Mouse (Mus musculus) adrenal gland, adult 8-10 months (tissue): ENCODE results near the gene Stmnd1. TPM values are rescaled to one million over a fixed set of nuclear protein-coding genes. Genes with fewer than 3 reads are reported as not detected.
"Not testable (repeated sequence)": the region's sequence is repeated elsewhere in the genome, so short reads cannot be mapped to it uniquely, and the experiment has no call there.

Experiments used
- DNase-seq: peaks from one replicate; pipeline ENCODE4 v3.0.0; 2022
- total RNA-seq, 4 experiments: library from RNA; stranded (reverse); gene quantifications; 2 replicates each; pipeline ENCODE4 v1.2.4; 2022

Gene Stmnd1
- total RNA-seq, result under 1 TPM in 1 of 4 experiments, not detected in 3; 0.25 TPM

- DNase-seq, result peak; percentile 1
Measured at GRCm38 (mm10) chr13:46273453-46274110, at the start of gene Stmnd1. Gene Stmnd1 (plus strand): TSS chr13:46273721.

DNA sequence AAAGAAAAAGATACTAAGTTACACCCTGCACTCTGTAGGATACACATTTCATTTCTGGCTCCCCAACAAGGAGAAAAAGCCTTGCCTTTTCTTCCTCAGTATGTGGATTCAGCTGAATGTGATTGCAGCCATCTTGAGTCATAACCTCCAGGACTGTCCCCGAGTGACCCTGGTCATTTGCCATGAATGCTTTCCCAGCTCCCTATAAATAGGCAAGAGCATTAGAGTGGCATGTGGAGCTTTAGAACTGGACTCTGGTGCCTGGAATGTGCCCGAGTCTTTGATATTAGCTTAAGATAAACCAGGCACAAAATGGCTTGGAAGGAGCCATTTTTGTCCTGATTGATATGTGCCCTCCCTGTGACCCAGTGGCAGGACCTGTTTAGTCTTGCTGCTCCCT, 46.6 kb upstream of the Stmnd1 start:
- DNase-seq, result no peak

GRCm38 (mm10) chr13:46227486-46227885, 46.0 kb upstream of the Stmnd1 start:
- DNase-seq, result no peak

DNA sequence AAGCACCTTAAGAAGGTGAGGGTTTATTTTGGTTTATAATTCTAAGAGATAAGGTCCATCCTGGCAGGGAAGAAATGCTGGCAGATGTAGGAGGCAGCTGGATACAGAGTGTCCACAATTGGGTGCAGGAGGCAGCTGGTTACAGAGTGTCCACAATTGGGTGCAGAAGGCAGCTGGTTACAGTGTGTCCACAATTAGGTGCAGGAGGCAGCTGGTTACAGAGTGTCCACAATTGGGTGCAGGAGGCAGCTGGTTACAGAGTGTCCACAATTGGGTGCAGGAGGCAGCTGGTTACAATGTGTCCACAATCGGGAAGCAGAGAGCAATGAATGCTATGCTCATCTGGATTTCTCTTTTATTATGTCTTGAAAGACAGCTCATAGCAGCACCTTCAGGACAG, 44.8 kb upstream of the Stmnd1 start:
- DNase-seq, result not testable (repeated sequence)

DNA sequence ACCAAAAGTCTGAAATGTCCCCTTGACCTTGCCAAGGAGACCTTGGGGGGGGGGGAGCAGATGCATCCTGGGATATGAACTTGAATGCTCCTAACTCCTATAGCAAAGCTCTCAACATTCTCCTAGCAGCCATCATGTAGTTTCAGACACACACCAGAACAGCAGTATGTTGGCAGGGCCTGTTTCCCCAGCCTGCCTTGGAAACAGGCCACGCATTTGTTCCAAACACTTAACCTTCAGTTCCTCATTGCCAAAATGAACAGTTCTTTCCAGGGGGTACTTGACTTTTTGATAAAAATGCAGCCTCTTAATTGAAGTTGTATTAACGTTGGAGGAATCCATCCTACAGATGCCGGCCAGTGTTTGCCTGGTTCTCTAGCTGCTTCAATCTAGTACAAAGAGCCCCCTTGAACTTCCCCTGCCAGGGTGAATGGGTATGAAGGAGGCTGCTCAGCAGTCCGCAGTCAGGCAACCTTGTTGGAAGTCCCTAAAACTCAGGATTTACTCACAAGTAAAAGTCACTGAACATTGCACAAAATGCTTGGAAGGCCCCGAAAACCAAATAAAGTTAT, 41.9 kb upstream of the Stmnd1 start:
- no peak for DNase-seq

GRCm38 (mm10) chr13:46237723-46238349, 35.7 kb upstream of the Stmnd1 start:
- no peak for DNase-seq

DNA sequence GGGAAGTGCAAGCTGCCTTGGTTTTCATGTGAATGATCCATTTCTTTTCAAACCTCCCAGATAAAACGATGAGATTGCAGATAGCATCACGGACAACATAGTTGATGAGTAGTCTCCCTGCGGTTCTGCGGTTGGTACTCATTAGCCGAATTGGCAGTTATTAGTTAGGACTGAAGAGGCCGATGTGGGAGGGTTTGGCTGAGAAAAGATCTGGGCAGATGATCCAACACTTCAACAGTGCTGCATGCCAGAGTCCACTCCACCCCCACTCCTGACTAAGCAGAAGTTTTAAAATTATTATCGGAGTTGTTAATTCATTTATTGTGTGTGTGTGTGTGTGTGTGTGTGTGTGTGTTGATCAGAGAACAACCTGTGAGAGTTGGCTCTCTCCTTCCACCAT, 34.7 kb upstream of the Stmnd1 start:
- DNase-seq, result no peak

GRCm38 (mm10) chr13:46241391-46242188, 31.9 kb upstream of the Stmnd1 start:
- DNase-seq, result no peak

DNA sequence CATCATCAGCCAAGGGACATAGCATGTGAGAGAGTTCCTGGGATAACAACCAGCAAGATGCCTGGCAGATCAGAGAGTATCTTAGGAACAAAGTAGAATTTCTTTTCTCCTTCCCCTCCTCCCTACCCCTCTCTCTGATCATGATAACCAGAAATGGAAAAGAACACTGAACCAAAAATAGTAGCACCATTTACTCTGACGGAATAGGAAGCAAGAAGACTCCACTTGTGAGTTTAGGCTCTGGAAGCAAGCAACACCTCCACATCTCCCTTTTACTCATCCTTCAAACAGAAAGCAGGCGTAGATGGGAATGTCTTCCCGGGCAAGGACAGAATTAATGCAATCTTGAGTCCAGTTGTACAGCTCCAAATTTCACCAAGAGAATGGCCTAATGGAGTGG, 19.8 kb upstream of the Stmnd1 start:
- DNase-seq, result no peak

DNA sequence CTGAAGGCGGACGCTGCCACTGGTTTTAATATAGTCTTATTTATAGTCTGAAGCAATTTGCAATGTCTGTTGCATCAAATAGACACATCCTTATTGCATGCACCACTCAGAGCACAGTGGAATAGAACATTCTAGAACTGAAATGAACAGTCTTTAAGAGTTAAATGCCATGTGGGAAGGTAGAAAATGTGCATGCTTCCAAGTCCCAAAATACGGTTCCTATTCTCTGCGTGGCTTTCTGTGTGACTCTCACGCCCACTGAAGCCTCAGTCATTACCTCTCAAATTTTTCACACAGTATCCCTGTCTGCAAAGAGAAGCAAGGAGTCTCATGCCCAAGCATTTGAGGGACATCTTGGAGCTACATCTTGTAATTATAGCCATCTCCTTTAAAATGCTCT, 19.4 kb upstream of the Stmnd1 start:
- DNase-seq, result no peak

DNA sequence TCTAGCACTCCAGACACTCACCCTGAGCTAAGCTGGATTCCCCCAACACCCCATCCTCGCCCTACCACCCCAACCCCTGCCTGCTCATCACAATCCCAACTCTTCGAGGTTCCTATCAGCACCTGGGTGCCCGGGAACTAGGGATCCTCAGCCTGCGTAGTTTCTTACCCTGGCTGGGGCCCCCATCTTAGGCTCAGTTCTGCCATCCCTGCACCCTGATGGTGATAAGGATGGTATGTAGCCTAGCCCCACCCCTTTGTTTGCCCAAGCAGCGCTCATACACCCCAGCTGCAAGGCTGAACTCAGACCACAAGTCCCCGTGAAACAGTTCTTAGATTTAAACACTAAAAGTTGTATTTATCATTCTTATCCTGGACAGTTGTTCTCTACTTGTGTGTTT, 17.9 kb upstream of the Stmnd1 start:
- no peak for DNase-seq

DNA sequence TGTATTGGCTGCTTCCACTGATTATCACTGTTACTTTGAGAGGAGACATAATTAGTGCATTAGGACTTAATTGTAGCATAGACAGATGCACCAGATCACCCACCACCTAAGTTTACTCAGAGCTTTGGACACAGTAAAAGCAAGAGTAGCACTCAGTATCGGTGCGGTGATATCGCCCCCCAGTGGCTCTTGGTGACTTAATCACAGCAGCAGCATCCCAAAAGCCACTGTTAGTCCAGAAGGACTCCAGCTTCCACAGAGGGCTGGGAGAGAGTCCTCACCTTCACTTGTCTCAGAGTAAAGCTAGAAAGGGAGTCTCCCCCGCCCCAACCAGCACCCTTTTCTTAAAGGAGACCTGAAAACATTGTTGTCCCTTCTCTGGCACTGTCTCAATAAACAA, 15.7 kb upstream of the Stmnd1 start:
- DNase-seq, result peak; percentile 7

- no peak for DNase-seq
Measured at GRCm38 (mm10) chr13:46259526-46259925, 14.0 kb upstream of the Stmnd1 start.

DNA sequence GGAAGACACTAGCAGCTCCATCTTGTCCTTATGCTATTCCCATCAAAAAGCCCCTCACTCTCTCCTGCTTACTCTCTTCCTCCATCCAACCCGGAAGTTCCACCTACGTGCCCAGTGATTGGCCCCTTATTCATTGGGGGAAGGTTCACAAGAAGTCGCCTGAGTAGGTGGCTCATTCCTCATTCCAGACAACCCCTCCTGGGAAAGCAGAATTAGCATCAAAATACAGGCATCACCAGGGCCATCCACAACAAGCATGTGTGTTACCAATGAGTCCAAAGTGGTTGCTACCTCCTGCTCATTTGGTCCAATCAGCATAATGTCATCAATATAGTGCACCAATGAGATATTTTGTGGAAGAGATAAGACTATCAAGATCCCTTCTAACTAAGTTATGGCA, 12.3 kb upstream of the Stmnd1 start:
- DNase-seq, result no peak

DNA sequence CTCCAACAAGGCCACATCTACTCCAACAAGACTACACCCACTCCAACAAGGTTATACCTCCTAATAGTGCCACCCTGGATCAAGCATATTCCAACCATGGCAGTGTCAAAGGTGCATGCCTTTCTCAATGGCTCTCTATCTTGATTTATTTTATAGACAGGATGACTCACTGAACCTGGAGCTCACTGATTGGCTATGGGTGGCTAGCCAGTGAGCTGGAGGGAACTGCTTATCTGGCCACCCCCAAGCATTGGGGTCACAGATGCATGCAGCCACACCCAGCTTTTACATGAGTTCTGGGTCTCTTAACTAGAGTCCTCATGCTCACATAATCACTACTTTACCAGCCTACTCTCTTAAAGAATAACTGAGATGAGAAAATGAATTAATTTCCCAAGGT, 5.7 kb upstream of the Stmnd1 start:
- no peak for DNase-seq

DNA sequence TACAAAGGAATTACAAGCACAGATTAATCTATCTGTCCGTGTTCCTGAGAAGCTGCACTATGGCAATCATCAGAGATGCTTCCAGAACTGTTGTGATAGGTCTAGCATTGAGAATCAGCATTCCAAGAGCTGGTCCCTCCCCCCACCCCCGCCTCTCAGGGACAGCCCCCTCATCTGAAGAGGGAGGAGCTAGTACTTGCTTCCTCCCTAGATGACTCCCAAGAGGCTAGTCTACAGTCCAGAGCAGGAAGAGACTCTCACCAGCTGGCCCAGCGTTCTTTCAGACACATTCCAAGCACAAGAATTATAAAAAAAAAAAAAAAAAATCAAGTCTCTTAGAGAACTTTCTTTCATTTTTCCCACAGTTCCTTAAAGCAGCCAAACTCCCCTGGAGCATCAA, 5.2 kb upstream of the Stmnd1 start:
- DNase-seq, result no peak

DNA sequence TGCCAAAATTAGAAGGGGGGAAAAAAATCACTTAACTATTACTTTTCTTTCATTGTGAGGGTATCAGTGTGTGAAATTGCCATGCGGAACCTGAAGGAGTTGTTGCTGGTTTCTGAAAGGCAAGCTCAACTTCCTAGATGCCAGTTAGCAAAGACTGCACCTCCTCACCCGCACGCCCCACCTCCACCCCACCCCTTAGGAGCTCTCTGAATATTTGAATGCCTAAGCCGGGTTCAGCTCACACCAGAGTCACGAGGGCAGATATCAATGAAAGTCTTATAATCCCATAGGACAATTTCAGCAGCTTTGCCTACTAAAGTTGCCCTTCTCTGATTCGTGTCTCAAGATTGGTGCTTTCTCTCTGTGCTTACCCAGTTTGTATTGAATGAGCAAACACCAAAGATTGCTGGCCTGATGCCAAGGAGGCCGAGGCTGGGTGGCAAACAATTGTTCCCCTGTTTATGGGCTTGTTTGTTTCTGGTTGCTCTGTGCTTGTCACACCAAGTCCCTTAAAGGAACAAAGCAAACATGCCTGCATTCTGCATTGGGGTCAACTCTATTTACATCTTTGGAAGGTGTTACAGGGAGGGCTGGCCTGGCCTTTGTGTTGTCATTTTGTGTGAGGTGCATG, 4.6 kb upstream of the Stmnd1 start:
- no peak for DNase-seq

DNA sequence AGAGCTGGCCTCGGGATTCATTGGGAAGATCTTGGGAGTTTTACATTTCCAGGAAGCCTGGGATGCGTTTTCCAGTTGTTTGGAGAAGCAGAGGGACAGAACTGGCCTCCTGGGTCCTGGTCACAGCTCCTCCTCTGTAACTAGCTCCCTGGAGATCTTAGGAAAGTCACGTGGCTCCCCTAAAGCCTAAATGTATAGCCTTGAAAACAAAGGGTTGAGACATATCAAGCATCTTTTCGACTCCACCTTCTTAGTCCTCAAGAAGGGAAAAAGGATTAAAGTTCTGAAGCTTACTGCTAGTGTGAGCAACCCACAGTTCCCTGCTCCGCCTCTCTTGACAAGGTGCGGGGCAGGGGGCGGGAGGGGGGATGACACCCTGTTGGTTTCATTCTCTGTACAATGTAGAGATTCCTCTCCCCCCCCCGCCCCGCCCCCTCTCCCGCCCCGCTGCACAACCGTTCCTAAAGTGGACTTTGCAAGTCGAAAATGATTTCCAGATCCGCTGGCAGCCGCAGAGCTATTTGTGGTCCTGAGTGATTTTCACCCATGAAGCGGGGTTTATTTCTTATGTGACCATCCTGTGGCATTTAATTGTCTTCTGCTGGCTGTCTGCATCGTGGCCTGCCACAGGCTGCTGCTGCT, 589 bp upstream of the Stmnd1 start:
- no peak for DNase-seq

DNA sequence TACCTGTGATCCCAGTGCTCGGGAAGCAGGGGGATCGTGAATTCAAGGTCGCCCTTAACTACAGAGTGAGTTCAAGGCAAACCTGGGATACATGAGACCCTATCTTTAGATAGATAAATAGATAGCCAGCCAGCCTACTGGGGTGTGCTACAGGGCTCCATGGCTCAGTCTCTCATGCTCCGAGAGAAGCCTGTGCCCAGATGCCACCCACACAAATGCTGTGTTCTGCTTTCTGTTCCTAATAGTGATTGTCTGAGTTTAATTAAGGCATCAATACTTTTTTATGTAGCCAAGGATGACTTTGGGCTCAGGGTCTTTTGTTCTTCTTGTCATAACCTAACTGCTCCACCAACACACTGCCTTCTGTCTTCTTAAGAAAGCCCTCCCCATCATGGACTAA, 2.2 kb downstream of the Stmnd1 start:
- no peak for DNase-seq

- no peak for DNase-seq
Measured at GRCm38 (mm10) chr13:46282543-46282942, 9.0 kb downstream of the Stmnd1 start.

DNA sequence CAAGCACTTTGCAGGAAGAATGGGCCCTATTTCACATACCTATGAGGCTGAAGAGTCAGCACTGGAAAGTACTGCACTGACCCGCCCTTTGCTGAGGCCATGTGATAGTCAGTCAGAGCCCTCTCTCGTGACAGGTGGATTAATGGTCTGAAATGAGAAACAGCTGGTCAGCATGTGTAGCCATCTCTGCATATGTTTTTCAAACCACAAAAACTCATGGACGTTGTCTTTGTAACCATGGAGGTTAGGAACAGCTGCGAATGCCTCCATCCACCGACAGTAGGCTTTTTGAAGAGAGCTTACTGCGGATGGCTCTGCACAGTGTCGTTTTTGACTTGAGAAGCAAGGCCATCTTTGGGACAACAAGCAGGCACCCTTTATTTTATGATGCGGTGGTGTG, 14.3 kb downstream of the Stmnd1 start:
- DNase-seq, result no peak

- DNase-seq, result no peak
Measured at GRCm38 (mm10) chr13:46288372-46288771, 14.9 kb downstream of the Stmnd1 start.
